Mouse (Mus musculus) embryonic facial prominence, embryonic 14.5 days (tissue): ENCODE measurements around the gene Svep1. TPM values are rescaled to one million over a fixed set of nuclear protein-coding genes. Genes with fewer than 3 reads are reported as not detected.

ENCODE experiments used
- ATAC-seq: fragments of 200-750 bp; cut with Nextera tagmentation; 2 replicates; pipeline ENCODE4 v1.8.0; 2017; ENCODE audit warnings: low read depth, moderate number of reproducible peaks, moderate TSS enrichment
- DNase-seq: peaks from one replicate; pipeline ENCODE4 v3.0.0-alpha.2; 2015; ENCODE audit warnings: low spot score
- H3K27ac ChIP-seq: fragments of 300-500 bp; sonication (generic); replicated peaks from 2 replicates; pipeline ENCODE4 v1.5.1; 2014; ENCODE audit warnings: low read depth, mild to moderate bottlenecking, low read length, moderate library complexity
- H3K27me3 ChIP-seq: fragments of 300-500 bp; sonication (generic); replicated peaks from 2 replicates; pipeline ENCODE4 v1.6.1; 2014; ENCODE audit warnings: low read length; ENCODE audit not compliant: control insufficient read depth, insufficient read depth
- H3K36me3 ChIP-seq: fragments of 300-500 bp; sonication (generic); 2 replicates; pipeline ENCODE4 v1.6.1; 2014; ENCODE audit warnings: low read length, mixed read lengths; ENCODE audit not compliant: control insufficient read depth, insufficient read depth
- H3K4me1 ChIP-seq: fragments of 300-500 bp; sonication (generic); 2 replicates; pipeline ENCODE4 v1.6.1; 2014; ENCODE audit warnings: antibody characterized with exemption, low read length; ENCODE audit not compliant: control insufficient read depth, insufficient read depth
- H3K4me2 ChIP-seq: fragments of 300-500 bp; sonication (generic); 2 replicates; pipeline ENCODE4 v1.6.1; 2014; ENCODE audit warnings: low read depth, mild to moderate bottlenecking, low read length, moderate library complexity, mixed read lengths
- H3K4me3 ChIP-seq: fragments of 300-500 bp; sonication (generic); 2 replicates; pipeline ENCODE4 v1.5.1; 2014; ENCODE audit warnings: low read depth, mild to moderate bottlenecking, low read length
- H3K9ac ChIP-seq: fragments of 300-500 bp; sonication (generic); 2 replicates; pipeline ENCODE4 v1.6.1; 2014; ENCODE audit warnings: low read depth, mild to moderate bottlenecking, low read length, moderate library complexity, mixed read lengths
- H3K9me3 ChIP-seq: fragments of 300-500 bp; sonication (generic); 2 replicates; pipeline ENCODE4 v1.6.1; 2016; ENCODE audit warnings: low read length; ENCODE audit not compliant: control insufficient read depth
- WGBS: fragments of 180-500 bp; shearing (Covaris S2); extraction: QIAGEN DNeasy Blood & Tissue Kit; methylation state at CpG from one replicate; pipeline ENCODE4 v1.1.7; 2014; 5-methylcytosine and 5-hydroxymethylcytosine counted together
- polyA plus RNA-seq: library from polyadenylated mRNA; unstranded; fragments of >200 nt; fragmentation: Nextera tagmentation; extraction: Ambion mirVana; gene quantifications from 2 replicates; pipeline ENCODE4 v1.2.1, GENCODE M21; 2014

Gene Svep1
- polyA plus RNA-seq, 1 experiment from 2014 or later = 10.6 TPM

DNA sequence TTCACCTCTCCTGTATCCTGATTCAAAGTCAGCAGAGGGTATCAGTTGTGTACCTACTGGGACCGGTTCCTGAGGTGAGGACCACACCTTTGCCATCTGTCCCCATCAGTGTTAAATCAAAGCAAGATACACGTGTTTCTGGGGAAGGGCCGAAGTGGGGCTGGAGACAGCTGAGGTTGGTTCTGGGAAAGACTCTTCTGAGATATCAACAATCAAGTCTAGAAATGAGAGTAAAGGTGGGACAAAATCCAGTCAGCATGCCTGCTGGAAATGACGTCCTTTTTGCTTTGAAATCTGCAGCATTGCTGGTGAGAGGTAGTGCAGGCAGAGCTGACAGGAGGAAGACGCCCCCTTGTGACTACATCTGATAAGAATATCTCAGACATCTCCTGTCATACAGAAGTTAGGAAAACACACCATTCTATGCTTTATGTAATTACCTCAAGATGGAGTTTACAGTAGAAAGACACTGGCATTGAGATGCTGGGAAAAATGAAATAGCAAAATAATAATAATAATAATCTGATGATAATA is 4.0 kb upstream of the Svep1 start:
- Histone ChIP-seq H3K9me3 (no peaks in the 10 kb centered on the region), H3K4me3 (no peak overlapping the region), H3K27me3 (no peaks in the 10 kb centered on the region), H3K9ac (no peak overlapping the region), H3K4me1 (peaks cover 8% of the 10 kb centered on the region; the same call in 1 of the 2 replicates), H3K36me3 (no peaks in the 10 kb centered on the region), H3K4me2 (no peak overlapping the region), H3K27ac (no peak overlapping the region)
- ATAC-seq (no peak), DNase-seq (no peak)
- whole genome bisulfite sequencing = 61% methylated on average over 5 of the region's 5 CpGs

DNA sequence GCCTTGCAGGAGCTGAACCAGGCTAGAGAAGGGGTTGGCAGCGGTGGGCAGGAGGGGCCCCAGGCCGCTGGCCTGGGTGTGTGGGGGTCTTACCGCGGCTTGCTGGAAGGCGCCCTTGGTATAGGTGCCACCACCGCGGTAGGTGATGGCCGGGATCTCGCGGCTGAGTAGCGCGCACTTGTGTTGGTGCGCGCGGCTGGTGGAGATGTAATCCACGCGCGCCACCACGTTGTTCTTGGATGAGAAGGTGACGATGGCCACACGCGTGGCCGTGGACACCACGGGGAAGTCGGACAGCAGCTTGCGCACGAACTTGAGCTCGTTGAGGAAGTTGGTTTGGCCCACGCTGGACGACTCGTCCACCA is 927 bp downstream of the Svep1 start:
- Histone ChIP-seq H3K36me3 (no peaks in the 10 kb centered on the region), H3K9me3 (no peaks in the 10 kb centered on the region)
- WGBS = 0% methylated on average over 9 of the region's 31 CpGs

DNA sequence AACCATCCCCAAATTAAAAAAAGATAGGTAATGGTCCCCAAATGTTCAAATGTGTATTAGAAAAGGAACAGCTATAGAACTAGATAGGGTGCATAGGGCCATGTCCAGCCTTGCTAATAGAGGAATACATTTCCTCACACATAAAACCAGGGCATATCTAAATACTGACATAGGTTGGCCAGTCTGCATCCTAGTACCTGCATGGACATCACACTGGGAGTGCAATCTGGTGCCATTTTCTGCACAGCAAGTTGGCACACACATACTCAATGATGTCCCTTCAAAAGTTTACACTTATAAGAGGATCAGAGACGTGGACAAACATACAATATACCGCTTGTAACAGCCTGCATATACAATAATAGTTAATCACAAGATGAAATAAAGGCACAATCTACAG is 5.0 kb downstream of the Svep1 start:
- Histone ChIP-seq H3K27me3 (peaks cover 6% of the 10 kb centered on the region; the same call in 1 of the 2 replicates), H3K9ac (no peak overlapping the region), H3K4me2 (no peak overlapping the region), H3K9me3 (no peaks in the 10 kb centered on the region), H3K27ac (no peak overlapping the region), H3K4me1 (peaks cover 7% of the 10 kb centered on the region), H3K4me3 (no peak overlapping the region), H3K36me3 (no peaks in the 10 kb centered on the region)
- DNase-seq = no peak
- 96% methylated on average over 2 of the region's 2 CpGs for WGBS
- ATAC-seq = no peak

More for the DNA sequence above, 927 bp downstream of the Svep1 start:
- peak overlapping the region; percentile 80 for H3K9ac ChIP-seq
- peak overlapping the region; percentile 91 for H3K27ac ChIP-seq
- DNase-seq = peak; percentile 37
- peaks cover 6% of the 10 kb centered on the region; the same call in 1 of the 2 replicates for H3K27me3 ChIP-seq
- peak overlapping the region; percentile 92 for H3K4me2 ChIP-seq
- peak; percentile 5; the same call in 1 of the 2 replicates for ATAC-seq
- H3K4me3 ChIP-seq = peak overlapping the region; percentile 71
- H3K4me1 ChIP-seq = peaks cover 11% of the 10 kb centered on the region

DNA sequence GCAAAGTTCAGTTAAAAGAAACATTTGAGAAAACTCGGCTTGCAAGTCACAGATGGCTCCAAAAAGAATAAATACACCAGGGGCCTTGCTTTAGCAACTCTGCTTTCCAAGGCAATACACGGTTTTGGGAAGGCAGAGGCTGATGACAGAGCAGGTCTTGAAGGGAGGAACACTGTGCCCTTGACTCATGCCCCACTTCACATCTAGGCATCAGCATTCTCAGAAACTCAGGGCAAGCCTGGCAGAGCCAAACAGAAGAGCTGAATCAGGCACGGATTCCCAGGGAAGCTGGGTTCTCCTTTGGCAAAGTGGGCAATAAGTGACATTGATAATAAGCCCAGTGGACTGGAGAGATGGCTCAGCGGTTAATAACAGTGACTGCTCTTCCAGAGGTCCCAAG is 5.8 kb downstream of the Svep1 start:
- Histone ChIP-seq H3K4me2 (no peak overlapping the region), H3K9me3 (peaks cover 2% of the 10 kb centered on the region; the same call in 1 of the 2 replicates), H3K36me3 (0 out of 2 replicates have a peak, but pooled peaks cover 2% of the 10 kb centered on the region), H3K9ac (no peak overlapping the region), H3K27me3 (peaks cover 6% of the 10 kb centered on the region; the same call in 1 of the 2 replicates), H3K4me3 (no peak overlapping the region), H3K27ac (no peak overlapping the region), H3K4me1 (peaks cover 7% of the 10 kb centered on the region)
- ATAC-seq = no peak
- WGBS = 59% methylated on average over 4 of the region's 4 CpGs
- no peak for DNase-seq

DNA sequence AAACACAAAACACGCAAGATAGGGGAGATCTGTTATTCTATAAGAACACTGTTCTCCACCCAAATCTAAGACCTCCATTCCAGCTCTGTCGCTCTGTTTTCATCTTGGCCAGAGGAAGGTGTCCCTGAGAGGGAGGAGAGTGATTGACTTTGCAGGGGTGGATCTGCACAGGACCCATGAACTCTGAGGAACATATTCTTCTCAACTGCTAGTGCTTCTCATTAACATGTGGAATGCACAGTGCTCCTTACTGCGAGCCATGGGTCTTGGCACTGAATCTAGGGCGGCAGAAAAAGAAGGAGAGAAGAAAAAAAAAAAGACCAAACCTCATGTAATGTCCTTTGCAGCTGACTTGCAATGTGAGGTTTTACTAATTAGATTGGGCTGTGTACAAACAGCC is 9.4 kb downstream of the Svep1 start:
- WGBS = 59% methylated on average over 4 of the region's 4 CpGs
- H3K27ac ChIP-seq = no peak overlapping the region; the same call in 1 of the 2 replicates
- peaks cover 7% of the 10 kb centered on the region; the same call in 1 of the 2 replicates for H3K9me3 ChIP-seq
- ATAC-seq (no peak), DNase-seq (peak; percentile 16)
- H3K27me3 ChIP-seq = no peaks in the 10 kb centered on the region
- no peak overlapping the region for H3K4me3 ChIP-seq
- 0 out of 2 replicates have a peak, but pooled peaks cover 7% of the 10 kb centered on the region for H3K36me3 ChIP-seq
- no peak overlapping the region for H3K9ac ChIP-seq
- H3K4me1 ChIP-seq = peaks cover 4% of the 10 kb centered on the region; the same call in 1 of the 2 replicates
- no peak overlapping the region for H3K4me2 ChIP-seq

DNA sequence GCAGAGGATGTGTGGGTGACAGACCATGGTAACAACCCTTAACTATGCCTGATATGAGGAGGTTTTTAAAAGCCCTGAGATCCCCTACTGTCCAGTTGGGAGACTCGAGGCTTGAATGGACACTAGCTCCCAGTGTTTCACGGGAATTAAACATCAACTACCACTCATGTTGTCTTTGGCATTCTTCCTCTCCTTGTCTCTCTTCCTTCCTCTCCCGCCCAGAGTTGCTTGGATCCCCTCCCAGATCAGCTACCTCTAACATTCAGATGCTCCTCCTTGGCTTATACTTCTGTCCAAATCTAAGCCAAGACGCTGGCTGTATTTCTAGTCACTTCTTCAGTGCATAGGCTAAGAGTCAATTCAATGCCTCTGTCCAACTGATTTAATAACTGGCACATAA is 9.9 kb downstream of the Svep1 start:
- ATAC-seq (no peak), DNase-seq (peak; percentile 61)
- 0 out of 2 replicates have a peak, but pooled peaks cover 7% of the 10 kb centered on the region for H3K36me3 ChIP-seq
- no peaks in the 10 kb centered on the region for H3K27me3 ChIP-seq
- WGBS = 58% methylated on average over 4 of the region's 4 CpGs
- H3K4me2 ChIP-seq = no peak overlapping the region
- no peak overlapping the region for H3K9ac ChIP-seq
- H3K4me1 ChIP-seq = peaks cover 4% of the 10 kb centered on the region; the same call in 1 of the 2 replicates
- peaks cover 7% of the 10 kb centered on the region; the same call in 1 of the 2 replicates for H3K9me3 ChIP-seq
- no peak overlapping the region for H3K4me3 ChIP-seq
- H3K27ac ChIP-seq = no peak overlapping the region

DNA sequence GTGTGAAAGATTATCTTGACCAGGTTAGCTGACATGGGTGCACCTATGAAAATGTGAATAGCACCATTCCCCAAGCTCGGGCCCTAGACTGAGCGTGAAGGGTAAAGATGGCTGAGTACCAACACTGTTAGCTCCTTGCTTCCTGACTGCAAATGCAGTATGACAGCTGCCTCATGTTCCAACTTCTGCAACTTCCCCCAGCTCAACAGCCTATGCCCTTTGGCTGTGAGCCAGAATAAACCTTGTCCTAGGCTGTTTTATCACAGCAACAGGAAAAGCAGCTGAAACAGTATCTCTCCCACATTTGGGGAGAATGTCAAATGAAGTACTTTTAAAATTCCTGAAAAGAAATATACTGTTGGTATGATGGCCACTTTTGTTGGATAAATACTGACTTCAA is 10.7 kb downstream of the Svep1 start:
- peak; percentile 57 for DNase-seq
- H3K27ac ChIP-seq = no peak overlapping the region

DNA sequence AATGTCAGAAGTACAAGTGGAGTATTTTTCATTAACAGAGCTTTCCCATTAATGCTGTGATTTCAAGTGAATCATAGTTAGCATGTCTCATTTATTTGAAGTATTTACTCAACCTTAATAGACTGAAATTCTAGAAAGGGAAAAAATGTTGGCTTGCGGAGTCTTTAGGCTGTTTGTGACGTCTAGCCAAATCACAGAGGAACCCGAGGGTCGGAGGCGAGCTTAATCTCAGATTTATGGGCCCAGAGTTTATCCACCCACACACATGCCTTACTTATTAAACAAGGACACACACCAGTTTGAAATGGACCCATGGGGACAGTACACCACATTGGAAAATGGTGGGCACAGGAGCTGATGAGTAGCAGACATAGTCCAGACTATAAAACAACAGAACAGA is 17.4 kb downstream of the Svep1 start:
- Histone ChIP-seq H3K4me2 (no peak overlapping the region), H3K9ac (no peak overlapping the region)
- WGBS = 48% methylated on average over 5 of the region's 5 CpGs

More for the DNA sequence above, 10.7 kb downstream of the Svep1 start:
- Histone ChIP-seq H3K9me3 (peaks cover 7% of the 10 kb centered on the region; the same call in 1 of the 2 replicates), H3K36me3 (0 out of 2 replicates have a peak, but pooled peaks cover 7% of the 10 kb centered on the region), H3K4me3 (no peak overlapping the region), H3K9ac (no peak overlapping the region), H3K4me2 (no peak overlapping the region), H3K27me3 (no peaks in the 10 kb centered on the region), H3K4me1 (peaks cover 4% of the 10 kb centered on the region; the same call in 1 of the 2 replicates)
- no peak for ATAC-seq
- 81% methylated on average over 2 of the region's 2 CpGs for WGBS

DNA sequence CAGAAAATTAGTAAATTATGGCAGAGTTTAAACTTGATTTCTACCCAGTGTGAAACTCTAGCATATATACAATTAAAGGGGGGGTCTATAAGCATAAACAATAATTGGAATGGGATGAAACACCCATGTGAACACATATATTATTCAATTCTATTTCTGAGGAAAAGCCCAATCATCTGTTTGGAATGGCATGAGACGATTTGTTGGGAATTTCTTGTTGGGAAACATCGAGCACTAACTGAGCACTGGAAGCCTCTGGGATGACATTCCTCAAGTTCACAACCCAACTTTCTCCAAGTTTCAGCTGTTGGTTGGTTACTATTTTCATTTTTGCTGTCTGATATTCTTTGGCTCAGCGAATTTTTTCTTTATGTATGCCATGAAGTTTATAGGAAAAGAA is 21.3 kb downstream of the Svep1 start:
- no peak for DNase-seq
- no peak overlapping the region for H3K27ac ChIP-seq
- 73% methylated on average over 3 of the region's 3 CpGs for WGBS

More for the DNA sequence above, 17.4 kb downstream of the Svep1 start:
- Histone ChIP-seq H3K4me1 (peaks cover 8% of the 10 kb centered on the region), H3K36me3 (no peaks in the 10 kb centered on the region), H3K9me3 (no peaks in the 10 kb centered on the region), H3K4me3 (no peak overlapping the region), H3K27me3 (no peaks in the 10 kb centered on the region), H3K27ac (no peak overlapping the region)
- no peak for DNase-seq
- ATAC-seq = no peak

More for the DNA sequence above, 21.3 kb downstream of the Svep1 start:
- Histone ChIP-seq H3K9ac (no peak overlapping the region), H3K36me3 (no peaks in the 10 kb centered on the region), H3K4me1 (peaks cover 17% of the 10 kb centered on the region), H3K27me3 (no peaks in the 10 kb centered on the region), H3K4me3 (no peak overlapping the region), H3K9me3 (no peaks in the 10 kb centered on the region), H3K4me2 (no peak overlapping the region)
- no peak for ATAC-seq
